Mouse (Mus musculus) liver, embryonic 11.5 days (tissue): Measurements from ENCODE around the gene Galnt9. TPM values are rescaled to one million over a fixed set of nuclear protein-coding genes. Genes with fewer than 3 reads are reported as not detected.

Experiments used
- ATAC-seq: fragments of 200-750 bp; cut with Nextera tagmentation; replicated peaks from 2 replicates; pipeline ENCODE4 v1.8.0; 2017; ENCODE audit warnings: moderate number of reproducible peaks, mild to moderate bottlenecking, moderate TSS enrichment, moderate library complexity; ENCODE audit not compliant: low FRiP score
- DNase-seq: peaks from one replicate; pipeline ENCODE4 v3.0.0-alpha.2; 2017; ENCODE audit warnings: low spot score
- H3K27ac ChIP-seq: fragments of 300-500 bp; sonication (generic); 2 replicates; pipeline ENCODE4 v1.5.1; 2014; ENCODE audit warnings: mild to moderate bottlenecking, low read depth, low read length, control low read depth
- H3K27me3 ChIP-seq: fragments of 300-500 bp; sonication (generic); replicated peaks from 2 replicates; pipeline ENCODE4 v1.6.1; 2014; ENCODE audit warnings: low read length, mixed read lengths; ENCODE audit not compliant: control insufficient read depth, insufficient read depth
- H3K36me3 ChIP-seq: fragments of 300-500 bp; sonication (generic); 2 replicates; pipeline ENCODE4 v1.6.1; 2014; ENCODE audit warnings: mild to moderate bottlenecking, low read length, moderate library complexity, mixed read lengths; ENCODE audit not compliant: control insufficient read depth, insufficient read depth
- H3K4me1 ChIP-seq: fragments of 300-500 bp; sonication (generic); replicated peaks from 2 replicates; pipeline ENCODE4 v1.6.1; 2014; ENCODE audit warnings: low read length, mixed read lengths; ENCODE audit not compliant: control insufficient read depth, insufficient read depth
- H3K4me2 ChIP-seq: fragments of 300-500 bp; sonication (generic); 2 replicates; pipeline ENCODE4 v1.6.1; 2014; ENCODE audit warnings: mild to moderate bottlenecking, control low read depth, moderate library complexity
- H3K4me3 ChIP-seq: fragments of 300-500 bp; sonication (generic); 2 replicates; pipeline ENCODE4 v1.5.1; 2014; ENCODE audit warnings: low read depth, low read length, control low read depth
- H3K9ac ChIP-seq: fragments of 300-500 bp; sonication (generic); 2 replicates; pipeline ENCODE4 v1.6.1; 2014; ENCODE audit warnings: low read depth, low read length, control low read depth
- H3K9me3 ChIP-seq: fragments of 300-500 bp; sonication (generic); 2 replicates; pipeline ENCODE4 v1.6.1; 2016; ENCODE audit warnings: low read length, inconsistent platforms, mixed read lengths; ENCODE audit not compliant: control insufficient read depth
- WGBS: fragments of 180-500 bp; shearing (Covaris S2); extraction: QIAGEN DNeasy Blood & Tissue Kit; methylation state at CpG from one replicate; pipeline ENCODE4 v1.1.7; 2014; 5-methylcytosine and 5-hydroxymethylcytosine counted together
- polyA plus RNA-seq: library from polyadenylated mRNA; unstranded; fragments of >200 nt; fragmentation: Nextera tagmentation; extraction: Ambion mirVana; gene quantifications from 2 replicates; pipeline ENCODE4 v1.2.1, GENCODE M21; 2014

Gene Galnt9
- polyA plus RNA-seq, 1 experiment from 2014 or later: 0.07 TPM

DNA sequence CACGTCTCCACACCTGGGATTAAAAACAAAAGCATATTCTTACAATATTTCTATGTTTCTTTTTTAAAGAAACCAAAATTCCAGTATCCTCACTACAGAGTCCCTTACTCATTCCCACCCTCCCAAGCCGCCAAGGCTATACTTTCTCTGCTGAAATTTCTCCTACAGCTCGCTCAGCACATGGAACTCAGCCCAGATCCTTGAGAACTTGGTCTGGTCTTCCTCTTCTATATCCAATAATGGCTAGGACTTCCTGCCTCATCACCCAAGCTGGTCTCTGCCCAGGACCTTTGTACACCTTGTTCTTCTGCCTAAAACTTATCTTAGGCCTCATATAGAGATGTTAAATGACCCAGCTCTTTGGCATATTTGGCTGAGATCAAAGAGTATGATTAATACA lies 37.3 kb upstream of the Galnt9 start:
- Histone ChIP-seq H3K27ac (no peak overlapping the region), H3K36me3 (no peaks in the 10 kb centered on the region), H3K27me3 (no peaks in the 10 kb centered on the region), H3K4me1 (no peaks in the 10 kb centered on the region), H3K4me2 (no peak overlapping the region), H3K4me3 (no peak overlapping the region), H3K9me3 (no peaks in the 10 kb centered on the region), H3K9ac (no peak overlapping the region)
- WGBS: 73% methylated on average over 3 of the region's 3 CpGs
- ATAC-seq (no peak), DNase-seq (no peak)

DNA sequence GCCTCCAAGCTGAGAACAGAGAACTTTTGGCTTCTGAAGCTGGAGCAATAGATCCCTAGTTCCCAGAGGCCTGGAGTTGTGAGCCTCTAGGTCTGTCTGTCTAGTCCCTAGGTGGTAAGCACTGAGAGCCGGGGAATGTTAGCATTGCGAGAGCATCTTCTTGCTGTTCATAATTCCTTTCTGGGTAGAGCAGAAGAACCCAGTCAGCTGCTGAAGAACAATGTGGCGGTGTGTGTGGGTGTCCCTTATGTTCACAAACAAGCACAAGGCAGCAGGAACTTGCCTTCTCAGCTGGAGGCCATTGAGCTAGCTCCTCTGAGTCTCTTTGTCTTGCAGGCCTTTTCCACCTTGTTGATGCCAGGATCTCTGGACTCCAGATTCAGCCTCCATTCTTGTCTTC lies 36.2 kb upstream of the Galnt9 start:
- Histone ChIP-seq H3K36me3 (no peaks in the 10 kb centered on the region), H3K9me3 (no peaks in the 10 kb centered on the region), H3K4me3 (no peak overlapping the region), H3K4me2 (no peak overlapping the region), H3K27ac (no peak overlapping the region), H3K4me1 (no peaks in the 10 kb centered on the region), H3K9ac (no peak overlapping the region), H3K27me3 (no peaks in the 10 kb centered on the region)
- ATAC-seq (no peak), DNase-seq (no peak)
- WGBS: 77% methylated on average over 3 of the region's 3 CpGs

DNA sequence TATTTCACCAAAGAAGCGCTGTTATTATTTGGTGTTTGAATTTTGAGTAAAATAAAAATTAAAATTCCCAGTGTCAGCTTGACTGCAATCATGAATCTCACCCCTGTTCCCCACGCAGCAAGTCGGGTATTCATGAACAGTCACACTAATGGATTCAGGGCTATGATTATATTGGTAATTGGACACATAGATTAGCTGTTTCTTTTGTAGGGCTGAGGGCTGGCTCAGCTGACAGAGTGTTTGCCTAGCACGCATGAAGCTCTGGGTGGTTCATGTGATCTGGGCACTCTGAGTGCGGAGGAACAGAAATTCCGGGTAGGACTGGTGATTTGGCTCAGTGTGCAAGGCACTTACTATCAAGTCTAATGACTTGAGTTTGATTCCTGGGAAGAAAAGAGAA lies 33.8 kb upstream of the Galnt9 start:
- no peak for ATAC-seq
- no peaks in the 10 kb centered on the region for H3K9me3 ChIP-seq
- H3K4me1 ChIP-seq: no peaks in the 10 kb centered on the region
- no peak overlapping the region for H3K27ac ChIP-seq
- no peaks in the 10 kb centered on the region for H3K36me3 ChIP-seq
- WGBS: 83% methylated on average over 6 of the region's 6 CpGs
- H3K27me3 ChIP-seq: no peaks in the 10 kb centered on the region
- H3K4me2 ChIP-seq: no peak overlapping the region
- H3K4me3 ChIP-seq: no peak overlapping the region
- no peak overlapping the region for H3K9ac ChIP-seq
- DNase-seq: no peak

DNA sequence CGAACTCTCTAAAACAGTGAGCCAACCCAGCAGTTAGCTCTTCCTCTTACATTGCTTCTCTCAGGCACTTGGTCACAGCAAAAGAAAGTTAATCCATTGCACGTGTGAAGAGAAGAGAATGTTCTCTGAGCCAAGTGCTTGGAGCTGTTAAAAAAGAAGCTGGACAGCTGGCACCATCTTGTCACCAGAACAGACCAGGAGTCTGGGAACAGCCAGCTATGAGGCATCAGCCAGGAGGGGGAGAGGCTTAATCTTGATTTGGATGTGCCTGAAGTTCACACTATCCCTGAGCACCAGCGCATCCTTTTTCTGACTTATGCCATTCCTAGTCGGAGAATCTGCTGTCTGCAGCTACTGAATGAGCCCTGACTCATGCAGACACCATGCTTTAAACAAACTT lies 30.4 kb upstream of the Galnt9 start:
- no peak for DNase-seq
- Histone ChIP-seq H3K4me2 (no peak overlapping the region), H3K4me3 (no peak overlapping the region), H3K4me1 (no peaks in the 10 kb centered on the region), H3K9ac (no peak overlapping the region), H3K36me3 (no peaks in the 10 kb centered on the region), H3K27me3 (no peaks in the 10 kb centered on the region; the same call in 1 of the 2 replicates), H3K27ac (no peak overlapping the region), H3K9me3 (no peaks in the 10 kb centered on the region)
- 67% methylated on average over 4 of the region's 4 CpGs for WGBS
- no peak for ATAC-seq

DNA sequence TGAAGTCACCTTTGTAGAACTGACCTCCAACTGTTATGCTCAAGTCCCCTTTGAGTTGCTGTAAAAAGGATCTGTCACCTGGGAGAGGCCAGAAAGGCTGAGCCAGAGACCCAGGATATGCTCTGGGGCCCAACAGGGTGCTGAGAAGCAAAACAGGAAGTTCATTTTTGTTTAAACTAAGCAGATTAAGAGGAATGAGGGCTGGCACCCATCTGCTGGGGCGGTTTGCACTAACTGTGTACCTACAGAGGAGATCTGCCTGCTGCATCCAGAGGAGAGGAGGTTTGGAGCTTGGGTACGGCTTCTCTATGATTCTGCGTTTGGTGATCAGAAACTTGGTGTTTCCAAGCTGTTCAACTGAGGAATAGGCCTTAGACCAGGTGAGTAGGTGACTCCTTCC lies 29.5 kb upstream of the Galnt9 start:
- ATAC-seq (no peak), DNase-seq (no peak)
- no peaks in the 10 kb centered on the region for H3K4me1 ChIP-seq
- H3K4me2 ChIP-seq: no peak overlapping the region
- H3K4me3 ChIP-seq: no peak overlapping the region
- no peaks in the 10 kb centered on the region for H3K9me3 ChIP-seq
- H3K9ac ChIP-seq: no peak overlapping the region
- no peaks in the 10 kb centered on the region for H3K36me3 ChIP-seq
- H3K27ac ChIP-seq: no peak overlapping the region
- H3K27me3 ChIP-seq: no peaks in the 10 kb centered on the region; the same call in 1 of the 2 replicates
- 65% methylated on average over 3 of the region's 3 CpGs for WGBS

DNA sequence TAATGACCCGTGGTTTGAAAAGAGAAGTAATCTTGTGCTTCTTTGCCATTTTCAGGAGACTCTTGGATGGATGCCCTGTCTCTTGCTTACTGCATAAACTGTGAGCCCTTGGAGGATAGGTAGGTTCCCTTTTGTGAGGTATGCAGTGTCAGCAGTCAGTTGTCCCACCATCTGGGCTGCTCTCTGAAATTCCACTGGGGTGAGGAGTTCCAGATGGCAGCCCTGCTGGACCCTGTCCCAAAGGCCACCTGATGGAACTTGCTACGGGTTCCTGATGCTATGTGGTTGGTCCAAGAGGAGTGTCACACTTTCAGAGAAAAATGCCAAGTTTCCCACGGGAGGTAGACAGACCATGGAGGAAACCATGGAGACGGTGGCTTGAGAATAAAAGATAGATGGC lies 27.8 kb upstream of the Galnt9 start:
- Histone ChIP-seq H3K9me3 (no peaks in the 10 kb centered on the region), H3K4me2 (no peak overlapping the region), H3K27ac (no peak overlapping the region), H3K36me3 (no peaks in the 10 kb centered on the region), H3K27me3 (no peaks in the 10 kb centered on the region; the same call in 1 of the 2 replicates), H3K4me3 (no peak overlapping the region), H3K9ac (no peak overlapping the region), H3K4me1 (no peaks in the 10 kb centered on the region)
- 71% methylated on average over 4 of the region's 4 CpGs for WGBS
- DNase-seq (no peak), ATAC-seq (no peak)

DNA sequence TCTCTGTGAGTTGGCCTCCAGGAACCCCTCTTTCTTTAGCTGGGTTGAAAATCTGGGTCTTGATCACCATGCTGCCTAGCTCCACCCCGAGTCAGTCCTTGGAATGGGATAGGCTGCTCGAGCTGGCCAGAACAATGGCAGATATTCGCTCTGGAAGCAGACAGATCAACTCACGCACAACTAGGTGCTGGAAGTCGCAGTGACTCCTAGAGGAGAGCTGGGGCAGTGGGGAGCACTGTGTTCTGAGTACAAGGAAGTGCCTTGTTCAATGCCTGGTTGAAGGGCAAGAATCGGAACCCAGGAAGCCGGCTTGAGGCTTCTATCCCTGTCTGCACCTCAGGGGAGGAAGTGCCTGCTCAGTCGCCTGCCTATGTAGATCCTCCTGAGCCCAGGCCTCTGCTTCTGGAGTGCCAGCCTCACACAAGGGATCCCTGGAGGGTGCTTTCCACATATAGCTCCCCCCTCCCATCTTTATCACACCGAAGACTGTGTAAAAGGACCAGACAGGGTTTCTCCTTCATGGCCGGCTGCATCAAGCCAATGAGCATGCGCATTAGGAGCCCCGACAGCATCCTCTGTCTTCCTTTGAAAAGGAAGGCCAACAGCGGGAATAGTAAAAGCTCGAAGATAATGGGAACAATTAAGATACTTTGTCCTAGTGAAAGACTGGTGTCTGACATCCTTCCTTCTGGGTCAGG lies 25.9 kb upstream of the Galnt9 start:
- Histone ChIP-seq H3K27ac (no peak overlapping the region), H3K4me1 (no peaks in the 10 kb centered on the region), H3K27me3 (no peaks in the 10 kb centered on the region; the same call in 1 of the 2 replicates), H3K9me3 (no peaks in the 10 kb centered on the region), H3K4me3 (no peak overlapping the region), H3K4me2 (no peak overlapping the region), H3K36me3 (no peaks in the 10 kb centered on the region), H3K9ac (no peak overlapping the region)
- ATAC-seq (no peak), DNase-seq (no peak)
- 41% methylated on average over 14 of the region's 14 CpGs for WGBS

DNA sequence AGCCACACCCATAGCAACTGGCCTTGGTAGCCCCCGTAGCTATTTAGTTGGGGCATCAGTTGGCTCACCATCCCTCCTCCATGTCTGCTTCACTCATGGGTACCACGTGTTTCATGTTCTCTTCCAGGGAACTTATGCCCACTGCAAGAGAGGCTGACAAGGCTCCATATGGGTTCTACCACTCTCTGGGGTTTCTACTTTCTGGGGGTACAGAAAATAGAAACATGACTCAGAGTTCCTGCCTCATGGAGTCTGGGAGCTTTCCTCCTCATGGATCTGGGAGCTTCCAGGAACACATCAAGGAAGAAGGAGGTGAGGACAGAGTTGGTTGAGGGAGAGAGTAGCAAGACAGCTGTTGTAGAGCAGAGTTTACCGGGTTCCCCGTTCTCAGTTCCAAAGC lies 23.2 kb upstream of the Galnt9 start:
- no peak for DNase-seq
- Histone ChIP-seq H3K9me3 (no peaks in the 10 kb centered on the region), H3K4me1 (no peaks in the 10 kb centered on the region), H3K27ac (no peak overlapping the region), H3K27me3 (no peaks in the 10 kb centered on the region; the same call in 1 of the 2 replicates), H3K4me2 (no peak overlapping the region), H3K36me3 (no peaks in the 10 kb centered on the region), H3K4me3 (no peak overlapping the region), H3K9ac (no peak overlapping the region)
- 74% methylated on average over 4 of the region's 4 CpGs for WGBS
- ATAC-seq: no peak

DNA sequence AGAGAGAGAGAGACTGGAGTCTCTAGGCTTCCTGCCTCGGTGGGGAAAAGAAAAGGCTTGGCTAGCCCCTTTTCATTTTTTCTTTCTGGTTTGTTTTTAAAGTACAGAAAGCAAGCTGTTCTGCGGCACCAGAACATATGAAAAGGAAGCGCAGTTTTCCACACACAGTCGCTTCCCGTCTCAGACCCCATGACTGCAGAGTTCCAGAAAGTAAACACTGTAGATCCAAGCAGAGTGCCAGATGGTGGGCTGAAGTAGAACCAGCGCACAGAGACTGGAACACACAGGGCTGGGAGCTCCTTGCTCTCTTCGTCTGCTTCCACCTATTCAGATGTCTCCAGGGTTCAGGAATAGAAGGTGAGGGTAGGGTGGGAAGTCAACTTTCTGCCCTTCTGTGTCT lies 22.3 kb upstream of the Galnt9 start:
- ATAC-seq (no peak), DNase-seq (no peak)
- Histone ChIP-seq H3K4me1 (no peaks in the 10 kb centered on the region), H3K9ac (no peak overlapping the region), H3K4me3 (no peak overlapping the region), H3K36me3 (no peaks in the 10 kb centered on the region), H3K27ac (no peak overlapping the region), H3K27me3 (no peaks in the 10 kb centered on the region; the same call in 1 of the 2 replicates), H3K9me3 (no peaks in the 10 kb centered on the region), H3K4me2 (no peak overlapping the region)
- WGBS: 64% methylated on average over 7 of the region's 7 CpGs
